Mouse (Mus musculus) olfactory bulb, adult 2 months (tissue): ENCODE results near the gene Tmem51.

Experiments used
- CTCF ChIP-seq: fragments of 200-500 bp; IDR thresholded peaks from 2 replicates; pipeline ENCODE4 v1.5.1; 2012; ENCODE audit warnings: low read depth, mild to moderate bottlenecking, low read length, moderate library complexity; ENCODE audit not compliant: insufficient read depth
- POLR2A ChIP-seq: fragments of 200-500 bp; IDR thresholded peaks from 2 replicates; pipeline ENCODE4 v1.6.1; 2012; ENCODE audit warnings: mild to moderate bottlenecking, low read depth, low read length, moderate library complexity; ENCODE audit not compliant: insufficient read depth

DNA sequence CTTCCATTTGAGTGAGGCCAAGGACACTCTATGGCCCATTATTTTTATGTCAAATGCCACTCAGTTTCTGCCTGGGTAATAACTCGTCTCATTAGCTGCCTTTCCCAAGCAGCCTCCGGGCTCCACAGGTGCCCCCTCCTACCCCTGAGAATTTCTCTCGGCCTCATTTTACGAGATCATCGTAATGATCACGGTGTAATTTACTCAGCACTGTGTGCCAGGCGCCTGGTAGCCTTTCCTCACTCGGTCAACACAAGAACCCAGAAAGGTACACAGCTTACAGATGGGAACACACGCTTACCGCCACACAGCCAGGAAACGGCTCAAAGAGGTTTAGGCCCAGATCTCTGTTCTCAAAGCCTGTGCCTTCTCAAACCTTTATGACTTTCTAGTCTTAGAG, 75.9 kb downstream of the Tmem51 start:
- TF ChIP-seq CTCF (no peak), POLR2A (no peak)
